Comparison of ENCODE assay signal across 22 mouse cellular contexts in the genomic region with DNA sequence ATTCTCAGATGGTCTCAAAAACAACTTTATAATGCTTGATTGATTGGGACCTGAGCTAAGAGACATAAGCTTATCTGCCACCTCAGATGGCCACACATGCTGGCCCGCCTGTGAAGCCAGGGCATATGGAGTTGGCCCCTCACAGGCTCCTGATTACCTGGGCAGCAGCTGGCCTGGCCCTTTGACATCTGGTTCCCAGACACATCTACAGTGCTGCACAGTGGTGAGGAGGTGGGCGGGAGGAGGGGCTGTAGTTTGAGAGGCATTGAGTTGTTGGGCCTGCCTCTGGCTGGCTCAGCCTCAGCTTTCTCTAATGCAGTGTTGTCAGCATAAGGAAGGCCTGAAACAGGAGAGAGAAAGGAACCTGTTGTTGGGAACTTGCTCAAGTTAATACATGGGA.
"Had no signal": no experiment of that assay in that cellular context is flagged by ENCODE, and none has a peak within 500 bp of the region (broad histone marks: within the 10 kb centered on the region; RNA-seq: fewer than 3 reads in every experiment).

No protein-coding gene starts in this region.

- H3K9me3 ChIP-seq: kidney, embryonic 15.5 days; liver, embryonic 15.5 days; lung, embryonic 15.5 days; megakaryocyte, embryonic 14.5 days; midbrain, embryonic 12.5 days; midbrain, embryonic 15.5 days; neural tube, embryonic 13.5 days had no signal

- H3K27me3 ChIP-seq: kidney, embryonic 15.5 days; liver, embryonic 15.5 days; lung, embryonic 15.5 days; megakaryocyte, embryonic 14.5 days; midbrain, embryonic 12.5 days; midbrain, embryonic 15.5 days; neural tube, embryonic 13.5 days had no signal

- DNase-seq: kidney, adult 11 months; kidney, adult 8-10 months; kidney, postnatal 10 days; kidney, postnatal 36 days; left cerebral cortex, postnatal 4 days; lung, adult 18-20 months; lung, postnatal 10 days; lung, postnatal 36 days; right cerebral cortex, postnatal 14 days; right cerebral cortex, postnatal 4 days; thymus, adult 2 months; thymus, postnatal 14 days; thymus, postnatal 4 days had no signal

- ATAC-seq: midbrain, embryonic 15.5 days had no signal

- H3K9ac ChIP-seq: kidney, embryonic 15.5 days; liver, embryonic 15.5 days; lung, embryonic 15.5 days; midbrain, embryonic 12.5 days; midbrain, embryonic 15.5 days; neural tube, embryonic 13.5 days had no signal

- H3K4me1 ChIP-seq: kidney, embryonic 15.5 days; liver, embryonic 15.5 days; lung, embryonic 15.5 days; midbrain, embryonic 12.5 days; midbrain, embryonic 15.5 days; neural tube, embryonic 13.5 days had no signal

- H3K36me3 ChIP-seq: lung, embryonic 15.5 days had no signal

- H3K27ac ChIP-seq: kidney, embryonic 15.5 days; liver, embryonic 15.5 days; lung, embryonic 15.5 days; midbrain, embryonic 12.5 days; midbrain, embryonic 15.5 days; neural tube, embryonic 13.5 days; stomach, postnatal 0 days had no signal

- H3K4me2 ChIP-seq: kidney, embryonic 15.5 days; liver, embryonic 11.5 days; liver, embryonic 15.5 days; lung, embryonic 15.5 days; midbrain, embryonic 12.5 days; midbrain, embryonic 15.5 days; neural tube, embryonic 13.5 days had no signal

- H3K4me3 ChIP-seq: kidney, embryonic 15.5 days; liver, embryonic 15.5 days; lung, embryonic 15.5 days; megakaryocyte, embryonic 14.5 days; midbrain, embryonic 12.5 days; midbrain, embryonic 15.5 days; neural tube, embryonic 13.5 days had no signal
